In the genomic region with DNA sequence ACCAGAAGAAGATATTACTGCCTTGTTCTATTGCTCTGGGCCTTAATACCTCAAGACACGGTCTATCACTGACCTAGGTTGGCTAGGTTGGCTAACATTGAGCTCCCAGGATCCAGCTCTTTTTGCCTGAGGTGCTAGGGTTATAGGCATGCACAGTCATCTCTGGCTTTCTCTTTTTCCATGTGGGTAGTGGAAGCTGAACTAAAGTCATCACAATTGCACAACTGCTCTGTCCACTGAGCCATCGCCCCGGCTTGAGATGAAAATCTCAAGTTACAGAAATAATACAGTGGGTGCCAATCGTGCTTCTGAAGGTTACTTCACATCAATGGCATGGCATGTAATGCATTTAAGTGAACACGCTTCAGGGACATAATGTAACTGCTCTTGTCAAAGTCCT, we compare ENCODE assay signal across 24 mouse cellular contexts.
DNase-seq lines count a peak whose midpoint lies in the region; ATAC-seq and TF ChIP-seq lines count a peak whose summit lies in the region.
"Had no signal": no experiment of that assay in that cellular context is flagged by ENCODE, and none has a peak within 500 bp of the region (broad histone marks: within the 10 kb centered on the region; RNA-seq: fewer than 3 reads in every experiment).

No protein-coding gene starts in this region.

- H3K4me2 ChIP-seq in midbrain, embryonic 11.5 days = no peak overlapping the region
- no peak overlapping the region for H3K4me2 ChIP-seq in myocyte (ENCODE audit: low read depth)
- H3K4me2 ChIP-seq in stomach, postnatal 0 days (replicated peaks; ENCODE audit: low read depth) = no peak overlapping the region
- H3K4me2 ChIP-seq: heart, embryonic 13.5 days; hindbrain, embryonic 14.5 days had no signal

- H3K9me3 ChIP-seq in midbrain, embryonic 11.5 days (ENCODE audit: control insufficient read depth, low read length) = no peaks in the 10 kb centered on the region
- no peaks in the 10 kb centered on the region for H3K9me3 ChIP-seq in midbrain, embryonic 10.5 days (replicated peaks)
- H3K9me3 ChIP-seq in stomach, postnatal 0 days (ENCODE audit: control insufficient read depth, low read length) = no peaks in the 10 kb centered on the region
- H3K9me3 ChIP-seq: heart, embryonic 13.5 days had no signal

- TF ChIP-seq EP300 in stomach, postnatal 0 days (optimal IDR thresholded peaks at IDR 0.05) = no peak

- no peak overlapping the region for H3K9ac ChIP-seq in midbrain, embryonic 11.5 days (ENCODE audit: low read length)
- no peak overlapping the region for H3K9ac ChIP-seq in stomach, postnatal 0 days (ENCODE audit: low read length)
- H3K9ac ChIP-seq: forebrain, postnatal 0 days; heart, embryonic 13.5 days; hindbrain, embryonic 14.5 days had no signal

- TF ChIP-seq CTCF in Patski (IDR thresholded peaks at IDR 0.05) = no peak
- TF ChIP-seq CTCF in stomach, postnatal 0 days (IDR thresholded peaks at IDR 0.05; ENCODE audit: low read depth) = no peak

- CTCF ChIA-PET in Patski (lab: Charles Lee) = interaction anchor here (0.8 kb wide), 1 partner anchor 57 kb away, joined by 3 read pairs; no protein-coding TSS in a partner anchor

- peak; percentile 57 for DNase-seq in midbrain, embryonic 11.5 days (ENCODE audit: low spot score, missing footprints)
- DNase-seq in midbrain, embryonic 10.5 days (ENCODE audit: low spot score) = no peak
- peak; percentile 19 for DNase-seq in Patski (ENCODE audit: low read depth, low spot score)
- DNase-seq in urinary bladder, postnatal 25 days (ENCODE audit: low spot score) = no peak
- DNase-seq in stomach, postnatal 0 days (ENCODE audit: low spot score) = no peak
- DNase-seq: adrenal gland, adult 2 months; adrenal gland, postnatal 14 days; cerebellum, adult 11-12 months; cerebellum, adult 8-10 months; cerebellum, postnatal 10 days; cerebellum, postnatal 36 days; forebrain, postnatal 0 days; gastrocnemius, postnatal 36 days; heart, adult 18-20 months; heart, postnatal 14 days; heart, postnatal 4 days; kidney, adult 11 months had no signal

- in situ Hi-C loops in Patski (cut with MboI; ENCODE audit: low pct_unique_long_range_greater_than_20kb) = no loop called here

- H3K27ac ChIP-seq in midbrain, embryonic 11.5 days (ENCODE audit: low read depth, low read length) = no peak overlapping the region
- H3K27ac ChIP-seq in midbrain, embryonic 10.5 days (replicated peaks) = no peak overlapping the region
- no peak overlapping the region for H3K27ac ChIP-seq in stomach, postnatal 0 days (replicated peaks)
- H3K27ac ChIP-seq: heart, embryonic 13.5 days; hindbrain, embryonic 14.5 days; hindbrain, postnatal 0 days had no signal

- H3K4me3 ChIP-seq in midbrain, embryonic 11.5 days (ENCODE audit: low read depth, low read length) = no peak overlapping the region
- no peak overlapping the region for H3K4me3 ChIP-seq in midbrain, embryonic 10.5 days
- H3K4me3 ChIP-seq in myocyte = no peak overlapping the region
- H3K4me3 ChIP-seq in stomach, postnatal 0 days (ENCODE audit: low read depth, low read length) = no peak overlapping the region
- H3K4me3 ChIP-seq: heart, embryonic 13.5 days had no signal

- POLR2A ChIA-PET in Patski (lab: Charles Lee) = no interaction called here

- 93% methylated on average over 5 of the region's 5 CpGs for WGBS in midbrain, embryonic 11.5 days
- 88% methylated on average over 5 of the region's 5 CpGs for WGBS in midbrain, embryonic 10.5 days
- 91% methylated on average over 5 of the region's 5 CpGs for WGBS in stomach, postnatal 0 days

- TF ChIP-seq POLR2A in myocyte (IDR thresholded peaks at IDR 0.05; ENCODE audit: insufficient read length, low read depth) = no peak

- no peaks in the 10 kb centered on the region for H3K36me3 ChIP-seq in midbrain, embryonic 11.5 days (ENCODE audit: control insufficient read depth, insufficient read depth, low read length)
- no peaks in the 10 kb centered on the region for H3K36me3 ChIP-seq in midbrain, embryonic 10.5 days
- H3K36me3 ChIP-seq in myocyte (ENCODE audit: control insufficient read depth, insufficient read depth) = no peaks in the 10 kb centered on the region
- H3K36me3 ChIP-seq in stomach, postnatal 0 days (ENCODE audit: control insufficient read depth, insufficient read depth, low read length) = no peaks in the 10 kb centered on the region
- H3K36me3 ChIP-seq: G1E; heart, embryonic 13.5 days had no signal

- ATAC-seq in midbrain, embryonic 11.5 days (ENCODE audit: low FRiP score) = no peak
- ATAC-seq in Patski = peak; percentile 44
- ATAC-seq in stomach, postnatal 0 days (ENCODE audit: low FRiP score, low TSS enrichment) = no peak
- ATAC-seq: forebrain, embryonic 14.5 days; forebrain, postnatal 0 days; hindbrain, postnatal 0 days had no signal

- no peak overlapping the region for H3ac ChIP-seq in myocyte (ENCODE audit: control insufficient read depth, insufficient read length)

- no peaks in the 10 kb centered on the region for H3K79me2 ChIP-seq in myocyte (ENCODE audit: control insufficient read depth, insufficient read depth)

- no peaks in the 10 kb centered on the region for H3K27me3 ChIP-seq in midbrain, embryonic 11.5 days (ENCODE audit: control insufficient read depth, insufficient read depth, low read length)
- H3K27me3 ChIP-seq in midbrain, embryonic 10.5 days (ENCODE audit: low read depth, poor library complexity, severe bottlenecking) = no peaks in the 10 kb centered on the region; the same call in 1 of the 2 replicates
- no peaks in the 10 kb centered on the region for H3K27me3 ChIP-seq in Patski
- no peaks in the 10 kb centered on the region for H3K27me3 ChIP-seq in myocyte (ENCODE audit: control insufficient read depth, insufficient read depth, insufficient read length)
- no peaks in the 10 kb centered on the region for H3K27me3 ChIP-seq in stomach, postnatal 0 days (ENCODE audit: control insufficient read depth, insufficient read depth, low read length)
- H3K27me3 ChIP-seq: CH12.LX; heart, embryonic 13.5 days had no signal

- no peaks in the 10 kb centered on the region for H3K4me1 ChIP-seq in midbrain, embryonic 11.5 days (ENCODE audit: control insufficient read depth, insufficient read depth, low read length)
- no peaks in the 10 kb centered on the region; the same call in 1 of the 2 replicates for H3K4me1 ChIP-seq in midbrain, embryonic 10.5 days
- no peaks in the 10 kb centered on the region for H3K4me1 ChIP-seq in stomach, postnatal 0 days (replicated peaks; ENCODE audit: control insufficient read depth, insufficient read depth)

TF ChIP-seq in myocyte, 11 proteins besides CTCF, POLR2A, EP300 and RAD21:
- TF ChIP-seq SRF (IDR thresholded peaks at IDR 0.05; ENCODE audit: control insufficient read depth, insufficient read length, low read depth) = no peak
- 0 out of 2 replicates have a peak, but pooled peaks have one; percentile 42 for TF ChIP-seq CEBPB (IDR thresholded peaks at IDR 0.05; ENCODE audit: insufficient read depth, poor library complexity, severe bottlenecking)
- no peak for TF ChIP-seq REST (IDR thresholded peaks at IDR 0.05; ENCODE audit: insufficient read depth, insufficient read length)
- TF ChIP-seq MYOG (IDR thresholded peaks at IDR 0.05; ENCODE audit: control insufficient read depth in 1 of 3, insufficient read depth in 1 of 3, insufficient read length in 2 of 3, low read depth in 2 of 3) = no peak
- TF ChIP-seq USF1 (IDR thresholded peaks at IDR 0.05; ENCODE audit: low read depth) = no peak

Comparison
In these comparisons a context has a peak if more than half of its experiments do, and no peak if none do; other contexts are left out.
1. DNase-seq: peak in midbrain, embryonic 11.5 days (single experiment) and Patski (single experiment); none in midbrain, embryonic 10.5 days (single experiment), urinary bladder, postnatal 25 days (single experiment) and stomach, postnatal 0 days (single experiment).